Mouse (Mus musculus) liver, postnatal 0 days (tissue): ENCODE measurements around the gene Homer1.

Experiments used
- CTCF ChIP-seq: sonication (generic); IDR thresholded peaks from 2 replicates; pipeline ENCODE4 v1.5.1; 2016; ENCODE audit warnings: antibody characterized with exemption, low read depth
- EP300 ChIP-seq: IDR thresholded peaks from 2 replicates; pipeline ENCODE4 v1.6.1; 2016; ENCODE audit warnings: antibody characterized with exemption, low read depth, mild to moderate bottlenecking

DNA sequence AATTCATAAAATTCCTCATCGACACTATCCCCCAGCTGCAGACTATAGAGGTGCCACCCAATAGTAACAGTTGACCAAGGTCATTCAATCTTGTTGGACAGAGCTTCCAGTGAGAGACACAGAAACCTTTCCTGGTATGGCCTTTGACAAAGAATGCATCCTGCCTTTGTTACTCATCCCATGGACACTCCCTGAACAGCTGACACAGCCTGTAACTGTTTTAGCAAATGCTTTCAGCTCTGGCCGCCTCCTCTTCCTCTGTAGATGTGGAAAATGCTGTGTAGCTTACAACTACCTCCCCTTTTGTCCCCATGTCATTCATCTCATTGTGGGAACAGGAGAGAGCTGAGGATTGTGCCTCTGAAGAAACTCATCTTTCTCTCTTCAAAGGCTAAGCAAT is 118.9 kb downstream of the Homer1 start:
- no peak for TF ChIP-seq CTCF
- no peak for TF ChIP-seq EP300
